Mouse (Mus musculus) limb, embryonic 14.5 days (tissue): ENCODE results near the gene Hnrnpul2. TPM values are rescaled to one million over a fixed set of nuclear protein-coding genes. Genes with fewer than 3 reads are reported as not detected.

Source experiments
- ATAC-seq: fragments of 200-750 bp; cut with Nextera tagmentation; 2 replicates; pipeline ENCODE4 v1.8.0; 2017; ENCODE audit warnings: low read depth, moderate number of reproducible peaks, moderate TSS enrichment; ENCODE audit not compliant: low FRiP score
- DNase-seq: peaks from one replicate; pipeline ENCODE4 v3.0.0-alpha.2; 2015; ENCODE audit warnings: low spot score
- H3K27ac ChIP-seq: fragments of 300-500 bp; sonication (generic); replicated peaks from 2 replicates; pipeline ENCODE4 v1.5.1; 2014; ENCODE audit warnings: low read depth, mild to moderate bottlenecking, low read length, moderate library complexity, mixed read lengths
- H3K27me3 ChIP-seq: fragments of 300-500 bp; sonication (generic); 2 replicates; pipeline ENCODE4 v1.6.1; 2014; ENCODE audit warnings: low read length, mixed read lengths; ENCODE audit not compliant: control insufficient read depth, insufficient read depth
- H3K36me3 ChIP-seq: fragments of 300-500 bp; sonication (generic); 2 replicates; pipeline ENCODE4 v1.6.1; 2014; ENCODE audit warnings: mild to moderate bottlenecking, low read length, moderate library complexity, mixed read lengths; ENCODE audit not compliant: control insufficient read depth, insufficient read depth
- H3K4me1 ChIP-seq: fragments of 300-500 bp; sonication (generic); 2 replicates; pipeline ENCODE4 v1.6.1; 2014; ENCODE audit warnings: antibody characterized with exemption, low read length, mixed read lengths; ENCODE audit not compliant: control insufficient read depth, insufficient read depth
- H3K4me2 ChIP-seq: fragments of 300-500 bp; sonication (generic); replicated peaks from 2 replicates; pipeline ENCODE4 v1.6.1; 2014; ENCODE audit warnings: low read depth, mild to moderate bottlenecking, low read length, moderate library complexity; ENCODE audit not compliant: severe bottlenecking
- H3K4me3 ChIP-seq: fragments of 300-500 bp; sonication (generic); replicated peaks from 2 replicates; pipeline ENCODE4 v1.5.1; 2014; ENCODE audit warnings: low read length
- H3K9ac ChIP-seq: fragments of 300-500 bp; sonication (generic); 2 replicates; pipeline ENCODE4 v1.6.1; 2014; ENCODE audit warnings: mild to moderate bottlenecking, low read depth, low read length, moderate library complexity; ENCODE audit not compliant: severe bottlenecking
- H3K9me3 ChIP-seq: fragments of 300-500 bp; sonication (generic); 2 replicates; pipeline ENCODE4 v1.6.1; 2016; ENCODE audit warnings: low read length; ENCODE audit not compliant: control insufficient read depth
- POLR2A ChIP-seq: fragments of 200-500 bp; IDR thresholded peaks from 2 replicates; pipeline ENCODE4 v1.8.0; 2012; ENCODE audit warnings: inconsistent platforms, mild to moderate bottlenecking, moderate library complexity, borderline replicate concordance; ENCODE audit not compliant: insufficient read depth, insufficient read length; ENCODE audit errors: extremely low read depth
- WGBS: fragments of 180-500 bp; shearing (Covaris S2); extraction: QIAGEN DNeasy Blood & Tissue Kit; methylation state at CpG from one replicate; pipeline ENCODE4 v1.1.7; 2014; 5-methylcytosine and 5-hydroxymethylcytosine counted together
- polyA plus RNA-seq, 2 experiments: library from polyadenylated mRNA; depleted of rRNA in 1 of 2; stranded (reverse) in 1 of 2; unstranded in 1 of 2; fragments of >200 nt; fragmentation: Nextera tagmentation in 1 of 2; extraction: Ambion mirVana in 1 of 2; gene quantifications; 2 replicates each; pipeline versions ENCODE4 v1.2.1 to v1.2.3; 2012 to 2014

Gene Hnrnpul2
- polyA plus RNA-seq, 2 experiments, result 9.6 to 88.6 TPM

GRCm38 (mm10) chr19:8803879-8804660 lies 15.7 kb upstream of the Hnrnpul2 start:
- Histone ChIP-seq H3K4me2 (no peak overlapping the region), H3K4me3 (no peak overlapping the region), H3K9me3 (no peaks in the 10 kb centered on the region), H3K9ac (no peak overlapping the region), H3K27ac (no peak overlapping the region), H3K36me3 (peaks cover 48% of the 10 kb centered on the region), H3K27me3 (no peaks in the 10 kb centered on the region), H3K4me1 (peaks cover 9% of the 10 kb centered on the region)
- no peak for DNase-seq
- TF ChIP-seq POLR2A, result no peak
- WGBS, result 90% methylated on average over 11 of the region's 11 CpGs
- no peak for ATAC-seq

- Histone ChIP-seq H3K9me3 (no peaks in the 10 kb centered on the region), H3K36me3 (peaks cover 68% of the 10 kb centered on the region), H3K27me3 (no peaks in the 10 kb centered on the region), H3K4me2 (no peak overlapping the region), H3K4me1 (peaks cover 6% of the 10 kb centered on the region), H3K27ac (no peak overlapping the region), H3K4me3 (no peak overlapping the region), H3K9ac (no peak overlapping the region)
- DNase-seq (no peak), ATAC-seq (no peak)
- 95% methylated on average over 5 of the region's 5 CpGs for WGBS
- no peak for TF ChIP-seq POLR2A
These were observed 13.0 kb upstream of the Hnrnpul2 start for GRCm38 (mm10) chr19:8806810-8807209.

- no peak for ATAC-seq
- Histone ChIP-seq H3K9ac (no peak overlapping the region), H3K36me3 (peaks cover 54% of the 10 kb centered on the region), H3K27me3 (no peaks in the 10 kb centered on the region), H3K4me2 (no peak overlapping the region), H3K4me1 (peaks cover 22% of the 10 kb centered on the region), H3K27ac (no peak overlapping the region), H3K4me3 (no peak overlapping the region), H3K9me3 (no peaks in the 10 kb centered on the region)
- TF ChIP-seq POLR2A, result no peak
- DNase-seq, result no peak
- WGBS, result 80% methylated on average over 11 of the region's 11 CpGs
These were observed 4.0 kb upstream of the Hnrnpul2 start for GRCm38 (mm10) chr19:8815812-8816211.

GRCm38 (mm10) chr19:8817001-8817400 lies 2.8 kb upstream of the Hnrnpul2 start:
- DNase-seq, result no peak
- H3K27ac ChIP-seq, result no peak overlapping the region
- H3K4me2 ChIP-seq, result peak overlapping the region; percentile 87
- 89% methylated on average over 3 of the region's 3 CpGs for WGBS
- peaks cover 25% of the 10 kb centered on the region for H3K4me1 ChIP-seq
- H3K9ac ChIP-seq, result 0 out of 2 replicates have a peak overlapping the region, but pooled peaks have one; percentile 31
- H3K36me3 ChIP-seq, result peaks cover 45% of the 10 kb centered on the region
- H3K4me3 ChIP-seq, result peak overlapping the region; percentile 10; the same call in 1 of the 2 replicates
- H3K27me3 ChIP-seq, result no peaks in the 10 kb centered on the region
- no peak for ATAC-seq
- no peak for TF ChIP-seq POLR2A
- H3K9me3 ChIP-seq, result no peaks in the 10 kb centered on the region

- WGBS, result 26% methylated on average over 14 of the region's 14 CpGs
- Histone ChIP-seq H3K4me1 (peaks cover 37% of the 10 kb centered on the region), H3K27ac (peak overlapping the region; percentile 92), H3K36me3 (peaks cover 38% of the 10 kb centered on the region), H3K9ac (peak overlapping the region; percentile 65), H3K27me3 (no peaks in the 10 kb centered on the region), H3K9me3 (no peaks in the 10 kb centered on the region), H3K4me2 (peak overlapping the region; percentile 87), H3K4me3 (peak overlapping the region; percentile 100)
- DNase-seq (no peak), ATAC-seq (no peak)
- no peak for TF ChIP-seq POLR2A
These were observed 1.5 kb upstream of the Hnrnpul2 start for GRCm38 (mm10) chr19:8818301-8818798.
